In the genomic region with DNA sequence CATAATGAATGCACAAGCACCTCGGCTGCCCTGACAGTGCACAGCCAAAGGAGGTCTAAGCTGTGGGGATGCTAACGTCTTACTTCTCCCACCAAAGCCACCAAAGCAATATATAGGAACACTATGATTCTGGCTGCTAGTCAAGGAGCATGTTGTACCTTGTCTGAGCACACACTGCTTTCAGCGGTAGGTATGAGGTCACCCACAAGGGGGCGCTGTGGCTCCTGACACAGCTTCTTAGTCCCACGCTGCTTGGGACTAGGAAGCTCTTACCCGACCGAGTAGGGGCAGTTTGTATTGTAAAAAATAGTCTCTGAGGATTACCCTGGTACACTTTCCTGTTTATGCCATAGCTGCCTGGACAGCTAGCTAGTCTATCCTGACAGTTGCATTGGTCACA, we compare ENCODE assay signal across 9 mouse cellular contexts. TPM values are rescaled to one million over a fixed set of nuclear protein-coding genes. Genes with fewer than 3 reads are reported as not detected.
DNase-seq lines count a peak whose midpoint lies in the region; ATAC-seq lines count a peak whose summit lies in the region.
"Had no signal": no experiment of that assay in that cellular context is flagged by ENCODE, and none has a peak within 500 bp of the region (broad histone marks: within the 10 kb centered on the region; RNA-seq: fewer than 3 reads in every experiment).

No protein-coding gene starts in this region.

- H3K36me3 ChIP-seq in forebrain, embryonic 11.5 days (ENCODE audit: control insufficient read depth, insufficient read depth, low read length) = no peaks in the 10 kb centered on the region
- H3K36me3 ChIP-seq in forebrain, embryonic 13.5 days (ENCODE audit: poor library complexity, severe bottlenecking) = no peaks in the 10 kb centered on the region
- H3K36me3 ChIP-seq in embryonic facial prominence, embryonic 10.5 days (replicated peaks) = no peaks in the 10 kb centered on the region
- H3K36me3 ChIP-seq: midbrain, embryonic 12.5 days had no signal

- H3K4me1 ChIP-seq in forebrain, embryonic 11.5 days (replicated peaks; ENCODE audit: control insufficient read depth, insufficient read depth, low read length) = no peaks in the 10 kb centered on the region
- H3K4me1 ChIP-seq in forebrain, embryonic 13.5 days = no peaks in the 10 kb centered on the region
- no peaks in the 10 kb centered on the region for H3K4me1 ChIP-seq in embryonic facial prominence, embryonic 10.5 days
- H3K4me1 ChIP-seq: midbrain, embryonic 12.5 days had no signal

- no peak for ATAC-seq in forebrain, embryonic 11.5 days (replicated peaks; ENCODE audit: low FRiP score)
- ATAC-seq in forebrain, embryonic 13.5 days = no peak
- peak; percentile 68 for ATAC-seq in megakaryocyte progenitor cell, adult 5-6 weeks (replicated peaks; ENCODE audit: poor library complexity)

- no peaks in the 10 kb centered on the region for H3K9me3 ChIP-seq in forebrain, embryonic 11.5 days (ENCODE audit: control insufficient read depth, low read length)
- H3K9me3 ChIP-seq in forebrain, embryonic 13.5 days (replicated peaks) = no peaks in the 10 kb centered on the region
- no peaks in the 10 kb centered on the region for H3K9me3 ChIP-seq in embryonic facial prominence, embryonic 10.5 days
- H3K9me3 ChIP-seq: midbrain, embryonic 12.5 days had no signal

- no peak overlapping the region for H3K27ac ChIP-seq in forebrain, embryonic 11.5 days (ENCODE audit: low read depth, low read length)
- H3K27ac ChIP-seq in forebrain, embryonic 13.5 days = no peak overlapping the region
- H3K27ac ChIP-seq in embryonic facial prominence, embryonic 10.5 days (replicated peaks) = no peak overlapping the region
- H3K27ac ChIP-seq: midbrain, embryonic 12.5 days had no signal

- WGBS in forebrain, embryonic 11.5 days = 8% methylated on average over 7 of the region's 7 CpGs
- 12% methylated on average over 7 of the region's 7 CpGs for WGBS in forebrain, embryonic 13.5 days
- WGBS in embryonic facial prominence, embryonic 10.5 days = 11% methylated on average over 7 of the region's 7 CpGs

- H3K27me3 ChIP-seq in forebrain, embryonic 11.5 days (ENCODE audit: control insufficient read depth, insufficient read depth, low read length) = no peaks in the 10 kb centered on the region
- H3K27me3 ChIP-seq in forebrain, embryonic 13.5 days = no peaks in the 10 kb centered on the region
- H3K27me3 ChIP-seq in embryonic facial prominence, embryonic 10.5 days (replicated peaks; ENCODE audit: low read depth, poor library complexity, severe bottlenecking) = no peaks in the 10 kb centered on the region
- H3K27me3 ChIP-seq: midbrain, embryonic 12.5 days had no signal

- no peak overlapping the region for H3K4me2 ChIP-seq in forebrain, embryonic 11.5 days (ENCODE audit: low read depth, low read length, severe bottlenecking)
- no peak overlapping the region for H3K4me2 ChIP-seq in forebrain, embryonic 13.5 days
- H3K4me2 ChIP-seq: midbrain, embryonic 12.5 days had no signal

- H3K4me3 ChIP-seq in forebrain, embryonic 11.5 days (ENCODE audit: low read depth, low read length) = no peak overlapping the region
- H3K4me3 ChIP-seq in forebrain, embryonic 13.5 days = no peak overlapping the region
- H3K4me3 ChIP-seq in embryonic facial prominence, embryonic 10.5 days = no peak overlapping the region
- H3K4me3 ChIP-seq: midbrain, embryonic 12.5 days had no signal

- peak; percentile 89 for DNase-seq in forebrain, embryonic 11.5 days (ENCODE audit: low spot score)
- peak; percentile 84 for DNase-seq in adrenal gland, postnatal 25 days
- DNase-seq in embryonic facial prominence, embryonic 10.5 days (ENCODE audit: low spot score) = peak; percentile 84
- DNase-seq in heart, postnatal 4 days = peak; percentile 84
- DNase-seq in layer of hippocampus, postnatal 36 days = peak; percentile 45 to 54
- peak; percentile 72 to 91 for DNase-seq in spleen, postnatal 10 days (ENCODE audit: low spot score in 2 of 2)

- no peak overlapping the region for H3K9ac ChIP-seq in forebrain, embryonic 11.5 days (ENCODE audit: low read length)
- no peak overlapping the region for H3K9ac ChIP-seq in forebrain, embryonic 13.5 days
- H3K9ac ChIP-seq: midbrain, embryonic 12.5 days had no signal

RNA-seq across cellular contexts. Expression of gene Cnot11, which starts 7.4 kb away (rescaled TPM):
- 25.7 and 35.4 TPM in 2 replicates for polyA plus RNA-seq in forebrain, embryonic 11.5 days (2014; fragmentation: Nextera tagmentation; extraction: Ambion mirVana)
- 15.9 and 17.2 TPM in 2 replicates for polyA plus RNA-seq in forebrain, embryonic 13.5 days (2015; fragmentation: Nextera tagmentation; extraction: Ambion mirVana)
- 21.2 and 21.9 TPM in 2 replicates for total RNA-seq in adrenal gland, postnatal 25 days (2021)
- 23.2 and 25.3 TPM in 2 replicates for polyA plus RNA-seq in embryonic facial prominence, embryonic 10.5 days (2016; fragmentation: Nextera tagmentation; extraction: Ambion mirVana)
- total RNA-seq in heart, postnatal 4 days (2021) = 10 to 100 TPM; 18.2 to 18.4 TPM
- total RNA-seq in layer of hippocampus, postnatal 36 days (2021) = 10 to 100 TPM; 22.5 to 22.8 TPM
- total RNA-seq in megakaryocyte progenitor cell, adult 5-6 weeks (2015) = 24.4 and 32.5 TPM in 2 replicates
- total RNA-seq in megakaryocyte progenitor cell, adult 5-6 weeks (2017) = 25.4 and 29.1 TPM in 2 replicates

RNA-seq across cellular contexts. Expression of gene Tbc1d8, which starts 48.9 kb away (rescaled TPM):
- polyA plus RNA-seq in forebrain, embryonic 11.5 days (2014; fragmentation: Nextera tagmentation; extraction: Ambion mirVana) = 6.5 and 7.0 TPM in 2 replicates
- polyA plus RNA-seq in forebrain, embryonic 13.5 days (2015; fragmentation: Nextera tagmentation; extraction: Ambion mirVana) = 6.1 and 6.9 TPM in 2 replicates
- total RNA-seq in adrenal gland, postnatal 25 days (2021) = 16.7 and 18.7 TPM in 2 replicates
- polyA plus RNA-seq in embryonic facial prominence, embryonic 10.5 days (2016; fragmentation: Nextera tagmentation; extraction: Ambion mirVana) = 5.2 and 5.3 TPM in 2 replicates
- total RNA-seq in heart, postnatal 4 days (2021) = 1 to 10 TPM; 8.1 to 8.9 TPM
- 10 to 100 TPM; 10.9 to 12.7 TPM for total RNA-seq in layer of hippocampus, postnatal 36 days (2021)
- 27.7 and 29.1 TPM in 2 replicates for total RNA-seq in megakaryocyte progenitor cell, adult 5-6 weeks (2015)
- total RNA-seq in megakaryocyte progenitor cell, adult 5-6 weeks (2017) = 13.0 and 15.9 TPM in 2 replicates

RNA-seq across cellular contexts. Expression of gene Rnf149, which starts 49.8 kb away (rescaled TPM):
- 26.6 and 30.4 TPM in 2 replicates for polyA plus RNA-seq in forebrain, embryonic 11.5 days (2014; fragmentation: Nextera tagmentation; extraction: Ambion mirVana)
- 20.0 and 20.7 TPM in 2 replicates for polyA plus RNA-seq in forebrain, embryonic 13.5 days (2015; fragmentation: Nextera tagmentation; extraction: Ambion mirVana)
- 38.9 and 55.6 TPM in 2 replicates for total RNA-seq in adrenal gland, postnatal 25 days (2021)
- polyA plus RNA-seq in embryonic facial prominence, embryonic 10.5 days (2016; fragmentation: Nextera tagmentation; extraction: Ambion mirVana) = 23.1 and 23.4 TPM in 2 replicates
- 10 to 100 TPM; 17.4 to 18.4 TPM for total RNA-seq in heart, postnatal 4 days (2021)
- total RNA-seq in layer of hippocampus, postnatal 36 days (2021) = 10 to 100 TPM; 32.3 to 34.8 TPM
- total RNA-seq in megakaryocyte progenitor cell, adult 5-6 weeks (2015) = 22.3 and 27.5 TPM in 2 replicates
- 32.7 and 35.9 TPM in 2 replicates for total RNA-seq in megakaryocyte progenitor cell, adult 5-6 weeks (2017)
